Mouse (Mus musculus): ENCODE results near the gene Edar.

GRCm38 (mm10) chr10:58657731-58658130, 17.7 kb downstream of the Edar start:
- TF ChIP-seq CTCF (IDR thresholded peaks at IDR 0.05; ENCODE audit: low read depth) (no peak), EP300 (IDR thresholded peaks at IDR 0.05; ENCODE audit: low read depth) (no peak)

Measured in liver, postnatal 0 days (tissue).